Mouse (Mus musculus) neural tube, embryonic 10.5 days (tissue): ENCODE data around the gene Rbm24.

ENCODE experiments used
- DNase-seq: peaks from one replicate; pipeline ENCODE4 v3.0.0-alpha.2; 2017; ENCODE audit warnings: low spot score; ENCODE audit errors: extremely low spot score

Rbm24 gene

DNA sequence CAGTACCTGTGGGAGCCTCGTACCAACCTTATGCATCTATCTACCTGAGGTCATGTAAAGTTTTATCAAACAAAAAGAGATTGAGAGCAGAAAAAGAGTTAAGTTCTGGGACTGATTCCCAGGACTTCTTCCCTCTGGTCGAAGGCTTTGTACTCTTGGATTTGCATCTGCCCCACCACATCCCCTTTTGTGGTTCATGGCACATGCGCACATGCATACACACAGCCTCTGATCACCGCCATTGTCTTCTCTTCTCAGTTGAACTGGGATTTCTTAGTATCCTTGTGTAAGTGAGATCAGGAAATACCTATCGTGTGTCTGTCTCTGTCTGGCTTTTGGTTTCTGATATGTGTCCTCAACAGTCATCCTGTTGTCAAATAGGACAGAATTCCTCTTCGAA is 20.7 kb downstream of the Rbm24 start:
- no peak for DNase-seq

- DNase-seq: no peak
Observed at GRCm38 (mm10) chr13:46444021-46444420, 25.8 kb downstream of the Rbm24 start.

GRCm38 (mm10) chr13:46446062-46446461 is 27.8 kb downstream of the Rbm24 start:
- DNase-seq: no peak

DNA sequence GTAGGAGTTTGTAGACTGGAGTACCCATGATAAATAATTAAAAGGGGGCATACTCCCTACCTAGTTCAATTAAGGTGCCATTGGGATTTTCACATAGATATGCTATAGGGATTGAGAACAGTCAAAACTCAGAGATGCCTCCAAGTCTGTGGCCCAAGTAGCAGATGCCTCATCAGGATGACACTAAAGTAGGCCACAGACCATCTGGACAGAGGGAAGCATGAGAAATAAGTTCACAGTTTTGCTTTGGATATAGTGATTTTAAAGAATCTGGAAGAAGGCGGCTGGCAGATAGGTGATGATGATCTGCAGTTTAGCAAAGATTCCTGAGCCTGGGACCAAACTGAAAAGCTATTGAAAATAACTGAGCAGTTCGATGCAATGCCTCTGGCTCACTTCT is 30.0 kb downstream of the Rbm24 start:
- DNase-seq: no peak

DNA sequence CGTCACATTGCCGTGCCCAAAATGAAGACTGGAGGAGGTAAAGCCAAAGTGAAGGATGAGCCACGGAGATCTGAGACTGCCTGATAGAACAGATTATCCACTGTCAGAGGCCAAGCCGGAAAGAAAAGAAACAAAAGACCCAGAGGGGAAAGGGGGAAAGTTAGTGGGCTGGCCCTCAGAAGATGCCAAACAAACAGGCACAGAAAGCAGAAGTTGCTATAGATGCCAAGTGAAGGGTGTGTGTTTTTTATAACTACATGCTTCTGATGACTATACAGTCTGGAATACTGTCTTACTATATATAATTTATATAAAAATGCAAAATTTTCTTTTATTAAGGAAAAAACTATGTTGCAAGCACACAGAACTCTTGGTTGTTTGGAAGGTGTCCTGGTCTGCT is 31.7 kb downstream of the Rbm24 start:
- DNase-seq: no peak

DNA sequence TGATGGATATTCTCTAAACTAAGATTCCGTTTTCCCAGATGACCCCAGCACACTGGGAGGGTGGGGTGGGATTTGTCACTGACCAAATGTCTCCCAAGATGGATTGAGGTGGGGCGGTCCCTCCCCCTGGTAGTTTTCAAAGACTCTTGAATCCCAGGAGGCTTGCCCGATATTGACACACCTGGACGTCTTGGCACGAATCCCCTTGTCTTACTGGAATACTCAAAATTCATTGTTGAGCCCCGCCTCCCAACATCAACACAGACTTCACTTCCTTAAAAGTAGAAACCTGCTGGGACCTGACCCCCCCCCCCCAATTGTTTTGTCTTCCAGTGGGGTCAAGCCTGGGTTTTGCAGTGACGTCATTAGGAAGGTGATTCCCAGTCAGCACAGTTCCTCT is 32.4 kb downstream of the Rbm24 start:
- DNase-seq: no peak

GRCm38 (mm10) chr13:46451548-46451947 is 33.3 kb downstream of the Rbm24 start:
- DNase-seq: no peak

GRCm38 (mm10) chr13:46459546-46459945 is 41.3 kb downstream of the Rbm24 start:
- DNase-seq: no peak

DNA sequence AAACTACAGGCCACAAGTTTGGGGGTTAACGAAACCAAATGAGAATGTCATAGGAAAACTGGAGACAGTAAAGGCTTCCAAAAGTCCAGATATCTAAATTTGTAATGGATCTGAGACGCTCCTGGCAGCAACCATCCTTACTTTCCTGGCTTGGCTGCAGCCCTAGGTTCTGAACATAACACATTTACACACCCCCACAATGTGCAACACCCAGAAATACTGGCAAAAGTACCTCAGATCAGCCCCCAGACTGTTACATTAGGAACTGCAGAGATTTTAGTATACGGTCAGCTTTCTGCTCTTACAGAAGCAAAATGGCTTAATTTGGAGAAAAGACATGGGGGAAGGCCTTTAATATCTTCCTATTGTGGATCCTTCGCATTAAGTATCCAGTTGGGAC is 44.0 kb downstream of the Rbm24 start:
- DNase-seq: no peak

GRCm38 (mm10) chr13:46463764-46464163 is 45.5 kb downstream of the Rbm24 start:
- DNase-seq: no peak

DNA sequence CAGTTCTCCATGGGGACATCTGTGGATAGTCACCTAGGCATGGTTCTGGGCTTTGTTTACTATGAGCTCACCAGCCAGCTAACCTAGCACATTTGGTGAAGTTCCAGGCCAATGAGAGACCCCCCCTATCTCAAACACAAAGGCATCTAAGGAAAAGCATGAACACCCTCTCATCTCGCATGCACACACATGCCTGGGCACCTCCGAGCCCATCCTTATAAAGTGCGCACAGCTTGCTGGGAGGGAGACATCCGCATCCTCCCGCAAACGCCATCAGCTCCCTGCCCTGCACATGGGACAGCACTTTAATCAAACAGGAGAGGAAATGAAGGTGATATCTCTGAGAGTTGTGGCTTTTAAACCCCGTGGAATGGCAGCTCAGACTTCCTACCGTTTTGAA is 50.0 kb downstream of the Rbm24 start:
- no peak for DNase-seq

GRCm38 (mm10) chr13:46469536-46469935 is 51.3 kb downstream of the Rbm24 start:
- no peak for DNase-seq
